Mouse (Mus musculus) neural tube, embryonic 14.5 days (tissue): ENCODE measurements around the gene Pdk3. TPM values are rescaled to one million over a fixed set of nuclear protein-coding genes. Genes with fewer than 3 reads are reported as not detected.

Experiments used
- ATAC-seq: fragments of 200-750 bp; cut with Nextera tagmentation; 2 replicates; pipeline ENCODE4 v1.8.0; 2017; ENCODE audit warnings: low read depth, mild to moderate bottlenecking, moderate TSS enrichment, moderate library complexity
- H3K27ac ChIP-seq: fragments of 300-500 bp; sonication (generic); 2 replicates; pipeline ENCODE4 v1.5.1; 2014; ENCODE audit warnings: low read depth, mild to moderate bottlenecking, control low read depth, low read length, moderate library complexity, mixed read lengths
- H3K27me3 ChIP-seq: fragments of 300-500 bp; sonication (generic); 2 replicates; pipeline ENCODE4 v1.6.1; 2014; ENCODE audit warnings: low read length; ENCODE audit not compliant: control insufficient read depth, insufficient read depth
- H3K36me3 ChIP-seq: fragments of 300-500 bp; sonication (generic); 2 replicates; pipeline ENCODE4 v1.6.1; 2014; ENCODE audit warnings: low read length, mixed read lengths; ENCODE audit not compliant: control insufficient read depth, insufficient read depth
- H3K4me1 ChIP-seq: fragments of 300-500 bp; sonication (generic); 2 replicates; pipeline ENCODE4 v1.6.1; 2014; ENCODE audit warnings: low read length; ENCODE audit not compliant: control insufficient read depth, insufficient read depth
- H3K4me2 ChIP-seq: fragments of 300-500 bp; sonication (generic); 2 replicates; pipeline ENCODE4 v1.6.1; 2014; ENCODE audit warnings: mild to moderate bottlenecking, low read depth, low read length, control low read depth
- H3K4me3 ChIP-seq: fragments of 300-500 bp; sonication (generic); 2 replicates; pipeline ENCODE4 v1.5.1; 2014; ENCODE audit warnings: low read depth, low read length, control low read depth, mixed read lengths
- H3K9ac ChIP-seq: fragments of 300-500 bp; sonication (generic); replicated peaks from 2 replicates; pipeline ENCODE4 v1.6.1; 2014; ENCODE audit warnings: low read depth, mild to moderate bottlenecking, control low read depth, low read length, mixed read lengths
- H3K9me3 ChIP-seq: fragments of 300-500 bp; sonication (generic); 2 replicates; pipeline ENCODE4 v1.6.1; 2016; ENCODE audit warnings: low read length; ENCODE audit not compliant: control insufficient read depth
- WGBS: fragments of 180-500 bp; shearing (Covaris S2); extraction: QIAGEN DNeasy Blood & Tissue Kit; methylation state at CpG from one replicate; pipeline ENCODE4 v1.1.7; 2014; 5-methylcytosine and 5-hydroxymethylcytosine counted together
- polyA plus RNA-seq: library from polyadenylated mRNA; unstranded; fragments of >200 nt; fragmentation: Nextera tagmentation; extraction: Ambion mirVana; gene quantifications from 2 replicates; pipeline ENCODE4 v1.2.1, GENCODE M21; 2014

Gene Pdk3
- 22.5 and 27.1 TPM in 2 replicates for polyA plus RNA-seq

- peak within 1 kb of the TSS; percentile 52 for H3K4me3 ChIP-seq
- H3K4me1 ChIP-seq = no peaks in the 10 kb centered on the region
- peak; percentile 99 for ATAC-seq
- WGBS = 22% methylated on average over 51 of the region's 68 CpGs
- peak within 1 kb of the TSS; percentile 56 for H3K9ac ChIP-seq
- H3K4me2 ChIP-seq = peak within 1 kb of the TSS; percentile 55
- no peaks in the 10 kb centered on the region for H3K27me3 ChIP-seq
- peak within 1 kb of the TSS; percentile 57 for H3K27ac ChIP-seq
- no peaks in the 10 kb centered on the region for H3K36me3 ChIP-seq
- no peaks in the 10 kb centered on the region for H3K9me3 ChIP-seq
Measured at GRCm38 (mm10) chrX:93831561-93832336, at the start of gene Pdk3. TSS of gene Pdk3 (minus strand) at chrX:93832201.

GRCm38 (mm10) chrX:93877634-93878016 lies 45.6 kb upstream of the Pdk3 start:
- WGBS = 80% methylated on average over 3 of the region's 3 CpGs
- no peak overlapping the region for H3K4me2 ChIP-seq
- H3K4me1 ChIP-seq = no peaks in the 10 kb centered on the region
- H3K9ac ChIP-seq = no peak overlapping the region
- no peaks in the 10 kb centered on the region for H3K27me3 ChIP-seq
- H3K36me3 ChIP-seq = no peaks in the 10 kb centered on the region
- no peak overlapping the region for H3K4me3 ChIP-seq
- no peaks in the 10 kb centered on the region for H3K9me3 ChIP-seq
- H3K27ac ChIP-seq = no peak overlapping the region
- no peak for ATAC-seq

DNA sequence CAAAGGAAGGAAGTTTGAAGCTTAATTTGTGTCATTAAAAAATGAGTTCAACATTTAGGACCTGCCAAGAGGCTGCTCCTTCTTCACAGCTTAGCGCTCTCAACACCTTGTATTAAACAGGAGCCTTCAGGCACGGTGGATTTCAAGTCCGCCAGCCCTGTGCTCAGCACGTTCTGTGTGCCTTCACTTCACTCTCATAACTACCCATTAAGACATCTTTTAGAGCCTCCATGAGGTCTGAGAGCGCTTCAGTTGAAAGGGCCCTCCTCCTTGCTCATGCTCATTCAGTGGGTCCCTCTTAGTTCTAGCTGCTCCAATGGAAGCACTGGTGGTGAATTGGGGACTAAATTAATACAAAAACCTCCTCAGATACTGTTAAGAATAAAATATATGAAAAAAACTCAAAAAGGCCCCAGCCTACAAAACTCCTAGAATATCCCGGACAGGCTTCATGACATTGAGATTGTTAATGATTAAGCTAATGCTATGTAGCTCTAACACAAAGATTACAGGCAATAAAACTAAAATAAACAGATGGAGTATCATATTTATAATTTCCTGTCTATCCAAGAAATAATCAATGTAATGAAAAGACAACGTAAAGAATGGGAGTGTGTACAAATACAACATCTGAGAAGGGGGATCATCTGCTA lies 45.1 kb upstream of the Pdk3 start:
- no peak overlapping the region for H3K9ac ChIP-seq
- H3K4me1 ChIP-seq = no peaks in the 10 kb centered on the region
- ATAC-seq = no peak
- no peaks in the 10 kb centered on the region for H3K27me3 ChIP-seq
- 84% methylated on average over 7 of the region's 7 CpGs for WGBS
- no peaks in the 10 kb centered on the region for H3K36me3 ChIP-seq
- H3K27ac ChIP-seq = no peak overlapping the region
- no peaks in the 10 kb centered on the region for H3K9me3 ChIP-seq
- no peak overlapping the region for H3K4me3 ChIP-seq
- H3K4me2 ChIP-seq = no peak overlapping the region

- H3K27ac ChIP-seq = no peak overlapping the region
- H3K27me3 ChIP-seq = no peaks in the 10 kb centered on the region
- no peaks in the 10 kb centered on the region for H3K9me3 ChIP-seq
- 61% methylated on average over 2 of the region's 2 CpGs for WGBS
- no peaks in the 10 kb centered on the region for H3K36me3 ChIP-seq
- ATAC-seq = no peak
- no peaks in the 10 kb centered on the region for H3K4me1 ChIP-seq
- H3K9ac ChIP-seq = no peak overlapping the region
- no peak overlapping the region for H3K4me3 ChIP-seq
- no peak overlapping the region for H3K4me2 ChIP-seq
Measured at GRCm38 (mm10) chrX:93863393-93863792, 31.4 kb upstream of the Pdk3 start.

GRCm38 (mm10) chrX:93862525-93863086 lies 30.6 kb upstream of the Pdk3 start:
- Histone ChIP-seq H3K4me3 (no peak overlapping the region), H3K4me1 (no peaks in the 10 kb centered on the region), H3K36me3 (no peaks in the 10 kb centered on the region), H3K9ac (no peak overlapping the region), H3K4me2 (no peak overlapping the region), H3K9me3 (no peaks in the 10 kb centered on the region), H3K27ac (no peak overlapping the region), H3K27me3 (no peaks in the 10 kb centered on the region)
- ATAC-seq = no peak
- 82% methylated on average over 4 of the region's 4 CpGs for WGBS

DNA sequence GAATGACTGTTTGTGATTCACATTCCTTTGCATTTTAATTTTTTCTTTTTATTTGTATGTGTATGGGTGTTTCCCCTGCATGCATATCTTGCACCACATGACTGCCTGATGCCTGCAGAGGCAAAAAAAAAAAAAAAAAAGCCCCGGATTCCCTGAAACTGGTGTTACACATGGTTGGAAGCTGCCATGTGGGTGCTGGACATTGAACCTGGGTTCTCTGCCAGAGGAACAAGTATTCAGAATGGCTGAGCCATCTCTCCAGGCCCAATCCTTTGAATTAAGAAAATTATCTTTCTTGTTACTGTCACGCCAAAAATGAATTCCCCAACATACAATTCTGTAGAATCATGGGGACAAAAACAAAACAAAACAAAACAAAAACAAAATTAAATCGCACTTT lies 25.8 kb upstream of the Pdk3 start:
- Histone ChIP-seq H3K27me3 (no peaks in the 10 kb centered on the region), H3K27ac (no peak overlapping the region), H3K9ac (no peak overlapping the region), H3K4me2 (no peak overlapping the region), H3K36me3 (no peaks in the 10 kb centered on the region), H3K9me3 (no peaks in the 10 kb centered on the region), H3K4me1 (no peaks in the 10 kb centered on the region), H3K4me3 (no peak overlapping the region)
- 80% methylated on average over 3 of the region's 3 CpGs for WGBS
- ATAC-seq = no peak

DNA sequence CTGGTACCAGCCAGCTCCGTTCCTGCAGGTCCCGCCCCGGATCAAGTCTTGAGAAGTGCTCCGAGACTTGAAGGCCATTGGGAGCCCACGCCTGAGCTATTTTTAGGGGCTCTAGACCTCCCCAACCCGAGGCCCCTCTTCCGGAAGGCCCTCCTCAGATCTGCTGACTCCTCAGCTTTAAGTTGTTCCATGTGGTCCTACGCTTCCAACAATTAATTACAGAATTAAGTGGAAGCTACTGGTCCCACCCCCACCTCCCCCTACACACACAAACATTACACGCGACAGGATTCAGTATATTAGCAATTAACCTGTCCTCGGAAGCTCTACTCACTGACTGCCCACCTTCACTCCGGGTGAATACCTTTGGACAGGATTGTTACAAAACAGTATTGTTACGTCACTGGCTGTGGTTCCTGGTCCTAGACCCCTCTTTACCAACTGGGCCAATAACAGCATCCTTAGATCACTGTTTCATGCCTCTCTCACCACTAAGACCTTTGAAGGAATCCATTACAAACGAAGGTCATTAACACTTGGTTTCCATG lies 410 bp upstream of the Pdk3 start:
- peak; percentile 29 for ATAC-seq
- H3K27ac ChIP-seq = peak overlapping the region; percentile 39; the same call in 1 of the 2 replicates
- no peaks in the 10 kb centered on the region for H3K27me3 ChIP-seq
- H3K36me3 ChIP-seq = no peaks in the 10 kb centered on the region
- H3K9me3 ChIP-seq = no peaks in the 10 kb centered on the region
- H3K4me1 ChIP-seq = no peaks in the 10 kb centered on the region
- 0 out of 2 replicates have a peak overlapping the region, but pooled peaks have one; percentile 56 for H3K9ac ChIP-seq
- 34% methylated on average over 14 of the region's 14 CpGs for WGBS
- peak overlapping the region; percentile 52 for H3K4me3 ChIP-seq
- peak overlapping the region; percentile 55 for H3K4me2 ChIP-seq

DNA sequence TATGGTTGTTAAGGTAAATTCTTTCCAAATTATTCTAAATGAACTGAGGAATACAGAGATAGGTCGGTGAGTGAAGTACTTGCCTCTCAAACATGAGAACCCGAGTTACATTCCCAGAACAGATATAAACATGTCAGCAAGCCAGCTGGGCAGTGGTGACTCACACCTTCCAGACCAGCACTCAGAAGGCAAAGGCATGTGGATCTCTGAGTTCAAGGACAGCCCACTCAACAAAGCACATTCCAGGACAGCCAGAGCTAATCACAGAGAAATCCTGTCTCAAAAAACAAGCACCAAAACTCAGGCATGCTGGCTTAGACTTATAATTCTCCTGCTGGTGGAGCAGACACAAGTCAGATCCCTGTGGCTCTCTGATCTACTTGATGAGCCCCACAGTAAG lies 6.2 kb downstream of the Pdk3 start:
- Histone ChIP-seq H3K4me2 (no peak overlapping the region), H3K27me3 (no peaks in the 10 kb centered on the region), H3K9ac (no peak overlapping the region), H3K9me3 (no peaks in the 10 kb centered on the region), H3K27ac (no peak overlapping the region), H3K4me1 (no peaks in the 10 kb centered on the region), H3K4me3 (no peak overlapping the region), H3K36me3 (no peaks in the 10 kb centered on the region)
- no peak for ATAC-seq
- WGBS = 73% methylated on average over 2 of the region's 2 CpGs

GRCm38 (mm10) chrX:93808040-93808439 lies 24.0 kb downstream of the Pdk3 start:
- Histone ChIP-seq H3K4me3 (no peak overlapping the region), H3K4me1 (no peaks in the 10 kb centered on the region), H3K9ac (no peak overlapping the region), H3K27ac (no peak overlapping the region), H3K27me3 (no peaks in the 10 kb centered on the region), H3K9me3 (no peaks in the 10 kb centered on the region), H3K36me3 (no peaks in the 10 kb centered on the region), H3K4me2 (no peak overlapping the region)
- 92% methylated on average over 1 of the region's 1 CpGs for WGBS
- no peak for ATAC-seq
